Mouse (Mus musculus): ENCODE measurements around the gene Plekhb2.

The Plekhb2 gene

DNA sequence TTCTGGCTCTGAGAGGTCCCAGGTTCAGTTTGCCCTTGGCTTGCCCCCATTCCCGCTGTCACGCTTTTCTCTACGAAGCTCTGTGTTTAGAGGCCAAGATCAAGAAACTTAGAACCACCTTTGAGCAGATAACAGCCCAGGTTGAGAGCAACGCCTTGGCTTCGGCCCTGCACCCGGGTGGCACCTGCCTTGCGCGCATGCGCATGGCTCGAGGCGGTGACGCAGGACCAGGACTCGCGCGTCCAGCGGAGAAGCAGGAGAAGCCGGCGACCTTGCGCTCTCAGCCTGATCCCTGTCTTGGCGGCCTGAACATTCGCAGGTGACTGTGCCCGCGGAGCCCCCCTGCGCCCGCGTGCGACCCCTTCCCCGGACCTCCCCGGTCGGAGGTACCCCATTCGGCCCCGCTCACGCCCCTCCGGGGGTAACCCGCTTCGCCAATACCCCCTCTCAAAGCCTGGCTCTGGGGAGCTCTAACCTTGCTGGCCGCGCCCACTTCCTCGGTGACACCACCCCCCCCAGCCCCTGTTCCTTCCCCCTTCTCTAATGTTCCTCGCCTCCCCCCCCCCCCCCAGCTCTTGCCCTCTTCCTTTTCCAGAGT, at the start of gene Plekhb2:
Gene Plekhb2 (plus strand): TSS at position 232 of the 598 bp plus-strand sequence.
- H3K36me3 ChIP-seq (ENCODE audit: insufficient read depth, low read length) = no peaks in the 10 kb centered on the region
- peaks cover 21% of the 10 kb centered on the region for H3K27me3 ChIP-seq (ENCODE audit: insufficient read depth, low read length)
- 0 out of 2 replicates have a peak, but pooled peaks cover 3% of the 10 kb centered on the region for H3K9me3 ChIP-seq (ENCODE audit: low read length)
- peak within 1 kb of the TSS; percentile 79 for H3K4me3 ChIP-seq (replicated peaks; ENCODE audit: low read length)
- TF ChIP-seq NANOG (IDR thresholded peaks at IDR 0.05; ENCODE audit: borderline replicate concordance, low read length) (no peak), CTCF (conservative IDR thresholded peaks at IDR 0.05; ENCODE audit: low read length) (no peak), POU5F1 (IDR thresholded peaks at IDR 0.05; ENCODE audit: borderline replicate concordance, low read length) (no peak)
- H3K4me1 ChIP-seq (replicated peaks; ENCODE audit: low read depth, low read length) = peaks cover 38% of the 10 kb centered on the region

DNA sequence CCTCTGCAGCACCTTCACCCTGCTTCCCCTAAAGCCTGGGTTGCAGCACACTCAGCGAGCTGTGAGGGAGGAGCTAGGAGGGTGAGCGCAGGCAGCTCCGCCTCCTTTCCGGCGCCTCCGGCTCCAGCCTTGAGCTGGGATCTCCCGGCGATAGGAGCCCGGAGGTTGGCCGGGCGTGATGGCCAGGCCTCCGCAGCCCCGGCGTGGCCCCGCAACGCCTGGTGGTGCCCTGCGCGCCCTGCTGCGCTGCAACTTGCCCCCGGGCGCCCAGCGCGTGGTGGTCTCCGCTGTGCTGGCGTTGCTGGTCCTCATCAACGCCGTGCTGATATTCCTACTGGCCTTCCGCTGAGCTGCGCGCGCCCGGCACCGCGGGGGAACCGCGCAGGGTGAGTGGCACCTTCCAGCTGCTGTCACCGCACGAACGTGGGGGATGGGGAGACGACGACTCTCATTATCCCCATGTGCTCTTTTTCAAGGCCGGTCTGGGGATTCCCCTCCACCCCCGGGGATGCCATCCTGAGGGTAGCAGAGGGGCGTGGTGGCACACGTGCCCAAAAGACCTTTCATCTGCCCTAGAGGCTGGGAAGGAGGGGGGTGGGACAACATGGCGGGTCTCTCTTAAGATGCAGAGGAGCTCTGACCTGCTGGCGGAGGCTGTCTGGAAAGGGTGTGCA, 48.0 kb upstream of the Plekhb2 start:
- Histone ChIP-seq H3K27me3 (ENCODE audit: insufficient read depth, low read length) (peaks cover 41% of the 10 kb centered on the region), H3K4me3 (replicated peaks; ENCODE audit: low read length) (peak overlapping the region; percentile 89), H3K36me3 (ENCODE audit: insufficient read depth, low read length) (peaks cover 13% of the 10 kb centered on the region; the same call in 1 of the 2 replicates), H3K4me1 (replicated peaks; ENCODE audit: low read depth, low read length) (peaks cover 53% of the 10 kb centered on the region), H3K9me3 (ENCODE audit: low read length) (no peaks in the 10 kb centered on the region)
- no peak for TF ChIP-seq NANOG (IDR thresholded peaks at IDR 0.05; ENCODE audit: borderline replicate concordance, low read length)
- TF ChIP-seq POU5F1 (IDR thresholded peaks at IDR 0.05; ENCODE audit: borderline replicate concordance, low read length) = no peak
- TF ChIP-seq CTCF (conservative IDR thresholded peaks at IDR 0.05; ENCODE audit: low read length) = no peak

DNA sequence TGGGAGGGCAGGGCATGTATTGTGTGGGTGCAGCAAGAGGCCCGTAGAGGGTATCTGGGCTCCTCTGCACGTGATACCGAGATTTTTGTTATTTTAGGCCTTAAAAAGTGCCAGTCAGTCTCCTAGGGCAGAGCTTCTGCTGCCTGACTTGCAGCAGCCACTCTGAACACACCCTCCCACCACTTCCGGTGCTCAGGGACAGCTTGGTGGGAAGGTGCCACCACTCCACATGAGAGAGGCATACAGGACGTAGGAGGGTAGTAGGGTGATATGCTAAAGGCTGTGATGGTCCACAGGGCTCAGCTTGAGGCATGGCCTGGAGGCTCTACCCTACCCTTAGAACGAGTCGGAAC, 47.5 kb upstream of the Plekhb2 start:
- no peak for TF ChIP-seq CTCF (conservative IDR thresholded peaks at IDR 0.05; ENCODE audit: low read length)
- no peak for TF ChIP-seq POU5F1 (IDR thresholded peaks at IDR 0.05; ENCODE audit: borderline replicate concordance, low read length)
- TF ChIP-seq NANOG (IDR thresholded peaks at IDR 0.05; ENCODE audit: borderline replicate concordance, low read length) = no peak
- H3K27me3 ChIP-seq (ENCODE audit: insufficient read depth, low read length) = peaks cover 41% of the 10 kb centered on the region
- peaks cover 18% of the 10 kb centered on the region; the same call in 1 of the 2 replicates for H3K36me3 ChIP-seq (ENCODE audit: insufficient read depth, low read length)
- H3K4me1 ChIP-seq (replicated peaks; ENCODE audit: low read depth, low read length) = peaks cover 58% of the 10 kb centered on the region
- peak overlapping the region; percentile 89 for H3K4me3 ChIP-seq (replicated peaks; ENCODE audit: low read length)
- no peaks in the 10 kb centered on the region for H3K9me3 ChIP-seq (ENCODE audit: low read length)

DNA sequence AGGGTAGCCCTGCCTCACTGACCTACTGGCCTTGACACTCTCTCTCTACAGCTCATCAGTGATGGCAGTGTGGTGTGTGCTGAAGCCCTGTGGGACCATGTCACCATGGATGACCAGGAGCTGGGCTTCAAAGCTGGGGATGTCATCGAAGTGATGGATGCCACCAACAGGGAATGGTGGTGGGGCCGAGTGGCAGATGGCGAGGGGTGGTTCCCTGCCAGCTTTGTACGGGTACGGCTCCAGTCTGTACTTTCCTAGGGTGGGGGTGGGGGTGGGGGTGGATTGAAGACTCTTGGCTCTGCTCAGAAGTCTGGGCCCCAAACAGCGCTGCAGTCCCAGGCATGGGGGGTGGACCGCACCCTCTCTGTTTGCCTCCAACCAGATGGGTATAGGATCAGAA, 44.9 kb upstream of the Plekhb2 start:
- Histone ChIP-seq H3K27me3 (ENCODE audit: insufficient read depth, low read length) (peaks cover 41% of the 10 kb centered on the region), H3K36me3 (ENCODE audit: insufficient read depth, low read length) (peaks cover 39% of the 10 kb centered on the region), H3K4me3 (replicated peaks; ENCODE audit: low read length) (no peak overlapping the region), H3K9me3 (ENCODE audit: low read length) (no peaks in the 10 kb centered on the region), H3K4me1 (replicated peaks; ENCODE audit: low read depth, low read length) (peaks cover 59% of the 10 kb centered on the region)
- no peak for TF ChIP-seq NANOG (IDR thresholded peaks at IDR 0.05; ENCODE audit: borderline replicate concordance, low read length)
- TF ChIP-seq POU5F1 (IDR thresholded peaks at IDR 0.05; ENCODE audit: borderline replicate concordance, low read length) = no peak
- no peak for TF ChIP-seq CTCF (conservative IDR thresholded peaks at IDR 0.05; ENCODE audit: low read length)

DNA sequence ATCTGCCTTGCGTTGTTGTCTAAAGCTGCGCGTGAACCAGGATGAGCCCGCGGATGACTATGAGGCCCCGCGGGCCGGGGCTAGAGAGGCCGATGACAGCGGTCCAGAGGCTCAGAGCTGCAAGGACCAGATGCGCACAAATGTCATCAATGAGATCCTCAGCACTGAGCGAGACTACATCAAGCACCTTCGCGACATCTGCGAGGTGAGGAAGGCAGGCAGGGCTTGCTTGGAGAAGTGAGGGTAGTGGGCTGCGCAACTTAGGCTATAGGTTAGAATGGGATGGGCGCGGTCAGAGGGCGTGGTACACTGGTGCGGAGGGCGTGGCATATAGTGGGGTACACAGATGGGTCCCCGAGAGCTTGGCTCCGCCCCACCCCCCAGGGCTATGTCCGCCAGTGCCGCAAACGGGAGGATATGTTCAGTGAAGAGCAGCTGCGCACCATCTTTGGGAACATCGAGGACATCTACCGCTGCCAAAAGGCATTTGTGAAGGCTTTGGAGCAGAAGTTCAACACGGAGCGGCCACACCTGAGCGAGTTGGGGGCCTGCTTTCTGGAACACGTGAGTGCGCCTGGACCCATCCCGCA, 43.8 kb upstream of the Plekhb2 start:
- peak overlapping the region; percentile 66 for H3K4me3 ChIP-seq (replicated peaks; ENCODE audit: low read length)
- peaks cover 50% of the 10 kb centered on the region for H3K36me3 ChIP-seq (ENCODE audit: insufficient read depth, low read length)
- H3K27me3 ChIP-seq (ENCODE audit: insufficient read depth, low read length) = peaks cover 41% of the 10 kb centered on the region
- H3K9me3 ChIP-seq (ENCODE audit: low read length) = no peaks in the 10 kb centered on the region
- TF ChIP-seq CTCF (conservative IDR thresholded peaks at IDR 0.05; ENCODE audit: low read length) (no peak), NANOG (IDR thresholded peaks at IDR 0.05; ENCODE audit: borderline replicate concordance, low read length) (no peak), POU5F1 (IDR thresholded peaks at IDR 0.05; ENCODE audit: borderline replicate concordance, low read length) (no peak)
- H3K4me1 ChIP-seq (replicated peaks; ENCODE audit: low read depth, low read length) = peaks cover 62% of the 10 kb centered on the region

DNA sequence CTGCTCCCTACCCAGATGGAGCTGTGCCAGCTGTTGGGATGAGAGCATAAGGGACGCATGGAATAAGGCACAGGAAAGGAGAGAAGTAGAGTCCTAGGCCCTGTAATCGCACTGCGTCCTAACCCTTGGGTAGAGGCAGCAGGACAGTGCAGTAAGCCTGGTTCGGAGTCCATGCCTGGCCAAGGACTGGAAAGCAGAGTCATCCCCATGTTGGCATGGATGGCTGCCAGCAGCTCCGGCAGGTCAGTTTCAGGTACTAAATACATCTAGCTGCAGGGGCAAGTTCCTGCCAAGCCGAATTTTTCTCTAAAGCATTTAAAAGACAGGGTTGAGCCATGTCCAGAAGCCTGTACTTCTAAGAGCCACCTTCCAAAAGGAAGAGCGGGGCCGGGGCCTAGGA, 41.3 kb upstream of the Plekhb2 start:
- Histone ChIP-seq H3K9me3 (ENCODE audit: low read length) (no peaks in the 10 kb centered on the region), H3K36me3 (ENCODE audit: insufficient read depth, low read length) (peaks cover 70% of the 10 kb centered on the region), H3K4me3 (replicated peaks; ENCODE audit: low read length) (no peak overlapping the region), H3K4me1 (replicated peaks; ENCODE audit: low read depth, low read length) (peaks cover 49% of the 10 kb centered on the region), H3K27me3 (ENCODE audit: insufficient read depth, low read length) (peaks cover 26% of the 10 kb centered on the region)
- TF ChIP-seq POU5F1 (IDR thresholded peaks at IDR 0.05; ENCODE audit: borderline replicate concordance, low read length) = no peak
- no peak for TF ChIP-seq NANOG (IDR thresholded peaks at IDR 0.05; ENCODE audit: borderline replicate concordance, low read length)
- no peak for TF ChIP-seq CTCF (conservative IDR thresholded peaks at IDR 0.05; ENCODE audit: low read length)

DNA sequence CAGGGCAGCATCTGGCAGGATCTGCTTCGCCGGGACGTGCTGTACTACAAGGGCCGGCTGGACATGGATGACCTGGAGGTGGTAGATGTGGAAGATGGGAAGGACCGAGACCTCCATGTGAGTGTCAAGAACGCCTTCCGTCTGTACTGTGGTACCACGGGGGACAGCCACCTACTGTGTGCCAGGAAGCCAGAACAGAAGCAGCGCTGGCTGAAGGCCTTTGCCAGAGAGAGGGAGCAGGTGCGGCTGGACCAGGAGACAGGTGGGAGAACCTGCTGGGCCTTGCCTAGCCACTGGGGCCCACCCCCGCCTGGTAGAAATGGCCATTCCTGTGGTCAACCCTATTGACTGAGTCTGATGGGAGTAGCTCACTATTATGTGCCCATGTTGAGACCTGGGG, 39.5 kb upstream of the Plekhb2 start:
- Histone ChIP-seq H3K9me3 (ENCODE audit: low read length) (no peaks in the 10 kb centered on the region), H3K27me3 (ENCODE audit: insufficient read depth, low read length) (peaks cover 12% of the 10 kb centered on the region), H3K36me3 (ENCODE audit: insufficient read depth, low read length) (peaks cover 81% of the 10 kb centered on the region), H3K4me1 (replicated peaks; ENCODE audit: low read depth, low read length) (peaks cover 43% of the 10 kb centered on the region), H3K4me3 (replicated peaks; ENCODE audit: low read length) (no peak overlapping the region)
- TF ChIP-seq POU5F1 (IDR thresholded peaks at IDR 0.05; ENCODE audit: borderline replicate concordance, low read length) (no peak), NANOG (IDR thresholded peaks at IDR 0.05; ENCODE audit: borderline replicate concordance, low read length) (no peak), CTCF (conservative IDR thresholded peaks at IDR 0.05; ENCODE audit: low read length) (no peak)

DNA sequence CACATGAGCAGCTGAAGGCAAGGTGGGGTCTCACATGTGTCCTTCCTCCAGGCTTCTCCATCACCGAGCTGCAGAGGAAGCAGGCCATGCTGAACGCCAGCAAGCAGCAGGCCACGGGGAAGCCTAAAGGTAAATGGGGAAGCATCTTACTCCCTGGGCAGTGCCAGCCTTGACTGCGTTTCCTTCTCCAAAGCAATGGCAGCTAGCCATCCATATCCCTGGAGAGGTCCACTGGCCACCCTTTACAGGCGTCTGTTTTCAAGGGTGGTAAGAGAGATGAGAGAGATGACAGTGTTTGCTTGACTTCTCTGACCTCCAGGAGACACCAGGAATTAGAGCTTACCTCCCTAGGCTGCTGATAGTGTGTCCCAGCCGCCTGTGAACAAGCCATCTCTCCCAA, 38.7 kb upstream of the Plekhb2 start:
- TF ChIP-seq POU5F1 (IDR thresholded peaks at IDR 0.05; ENCODE audit: borderline replicate concordance, low read length) (no peak), NANOG (IDR thresholded peaks at IDR 0.05; ENCODE audit: borderline replicate concordance, low read length) (no peak), CTCF (conservative IDR thresholded peaks at IDR 0.05; ENCODE audit: low read length) (no peak)
- H3K27me3 ChIP-seq (ENCODE audit: insufficient read depth, low read length) = peaks cover 4% of the 10 kb centered on the region; the same call in 1 of the 2 replicates
- H3K4me1 ChIP-seq (replicated peaks; ENCODE audit: low read depth, low read length) = peaks cover 40% of the 10 kb centered on the region
- H3K4me3 ChIP-seq (replicated peaks; ENCODE audit: low read length) = no peak overlapping the region
- H3K36me3 ChIP-seq (ENCODE audit: insufficient read depth, low read length) = peaks cover 88% of the 10 kb centered on the region
- H3K9me3 ChIP-seq (ENCODE audit: low read length) = no peaks in the 10 kb centered on the region

Data from E14TG2a.4 (cell line).